Mouse (Mus musculus): ENCODE measurements around the gene Tinf2.

Tinf2 gene

DNA sequence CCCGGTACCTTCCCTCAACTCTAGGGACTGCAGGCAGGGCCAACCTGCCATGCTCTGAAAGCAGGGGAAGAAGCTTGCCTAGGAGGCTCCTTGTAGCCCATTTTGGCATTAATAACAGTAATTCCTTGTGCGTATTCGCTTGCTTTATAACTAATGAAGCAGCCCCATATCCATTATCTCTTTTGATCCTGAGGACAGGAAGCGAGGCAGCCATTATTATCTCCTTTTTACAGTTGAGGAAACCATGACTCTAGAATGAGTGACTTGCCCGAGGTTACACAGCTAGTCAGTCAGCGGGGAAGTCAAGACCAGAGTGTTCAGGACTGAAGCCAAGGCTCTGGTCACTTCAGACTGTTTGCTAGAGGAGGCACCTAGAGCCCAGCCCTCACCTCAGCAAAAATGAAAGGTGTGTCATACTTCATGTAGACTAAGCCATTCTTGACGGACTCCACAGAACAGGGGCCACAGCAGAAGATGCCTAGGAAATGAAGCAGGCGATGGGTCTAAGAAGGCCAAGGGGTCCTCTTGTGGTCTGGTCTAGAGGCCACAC, 24.5 kb upstream of the Tinf2 start:
- no peak for DNase-seq (ENCODE audit: low read depth, low spot score)

- DNase-seq (ENCODE audit: low read depth, low spot score), result no peak
These were observed 21.1 kb upstream of the Tinf2 start for GRCm38 (mm10) chr14:55702761-55703160.

GRCm38 (mm10) chr14:55701131-55701530, 19.5 kb upstream of the Tinf2 start:
- no peak for DNase-seq (ENCODE audit: low read depth, low spot score)

GRCm38 (mm10) chr14:55697226-55697625, 15.6 kb upstream of the Tinf2 start:
- no peak for DNase-seq (ENCODE audit: low read depth, low spot score)

DNA sequence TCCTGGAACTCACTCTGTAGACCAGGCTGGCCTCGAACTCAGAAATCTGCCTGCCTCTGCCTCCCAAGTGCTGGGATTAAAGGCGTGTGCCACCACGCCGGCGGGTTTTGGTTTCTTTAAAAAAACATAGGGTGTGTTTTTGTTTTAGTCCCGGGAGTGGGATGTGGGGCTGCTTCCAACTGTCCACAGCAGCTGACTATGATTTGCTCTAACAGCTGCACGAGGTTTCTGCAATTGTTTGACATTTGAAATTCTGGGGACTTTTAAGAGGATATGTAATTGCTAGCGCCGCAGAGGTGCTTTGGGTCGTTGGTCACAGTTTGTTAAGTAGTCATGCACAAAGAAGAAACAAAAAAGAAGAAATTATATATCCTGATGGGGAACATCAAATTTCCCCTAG, 7.8 kb upstream of the Tinf2 start:
- DNase-seq (ENCODE audit: low read depth, low spot score), result no peak

DNA sequence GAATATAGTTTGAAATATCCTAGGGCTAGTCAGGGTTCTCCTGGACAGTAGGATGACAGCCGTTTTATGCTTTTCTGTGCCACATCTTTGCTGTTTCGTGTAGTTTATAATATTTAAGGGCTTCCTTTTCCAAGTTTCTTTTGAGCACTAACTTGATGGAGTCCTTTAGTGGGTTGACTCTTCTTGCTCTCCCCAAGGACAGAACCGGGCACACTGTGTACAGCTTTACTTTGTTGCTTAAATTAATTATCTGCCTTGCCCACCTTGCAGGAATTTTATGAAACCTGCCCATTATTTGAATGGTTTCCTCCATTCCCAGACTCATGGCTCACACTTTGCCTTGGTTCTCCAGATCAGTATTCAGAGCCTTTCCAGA, 486 bp upstream of the Tinf2 start:
- no peak for DNase-seq (ENCODE audit: low read depth, low spot score)

DNA sequence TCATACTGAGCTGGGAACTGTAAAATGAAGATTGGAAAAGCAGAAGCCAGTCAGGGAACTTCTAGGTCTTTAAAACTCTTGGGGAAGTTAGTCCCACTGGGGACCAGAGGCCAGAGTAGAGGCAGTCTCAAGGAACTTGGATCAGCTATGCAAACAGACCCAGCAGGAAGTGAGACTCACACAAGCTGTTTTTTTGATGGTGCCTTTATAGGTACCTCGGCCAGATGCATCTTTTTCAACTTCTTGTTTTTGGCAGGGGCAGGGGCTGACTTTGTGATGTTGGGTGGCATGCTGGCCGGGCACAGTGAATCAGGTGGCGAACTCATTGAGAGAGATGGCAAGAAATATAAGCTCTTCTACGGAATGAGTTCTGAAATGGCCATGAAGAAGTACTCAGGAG, 4.0 kb downstream of the Tinf2 start:
- DNase-seq (ENCODE audit: low read depth, low spot score), result no peak

DNA sequence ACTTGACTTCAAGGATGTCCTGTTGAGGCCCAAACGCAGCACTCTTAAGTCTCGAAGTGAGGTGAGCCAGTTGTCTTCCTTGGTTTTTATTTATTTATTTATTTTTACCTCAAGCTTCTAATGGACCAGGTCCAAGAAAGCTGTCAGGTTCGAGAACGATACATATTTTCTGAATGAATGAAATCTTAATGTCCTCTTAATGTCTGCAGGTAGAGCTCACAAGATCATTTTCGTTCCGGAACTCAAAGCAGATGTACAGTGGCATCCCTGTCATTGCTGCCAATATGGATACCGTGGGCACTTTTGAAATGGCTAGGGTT, 8.9 kb downstream of the Tinf2 start:
- no peak for DNase-seq (ENCODE audit: low read depth, low spot score)

- DNase-seq (ENCODE audit: low read depth, low spot score), result peak; percentile 99
These were observed 9.5 kb downstream of the Tinf2 start, which contains the start of the genes Gmpr2 and Nedd8 for GRCm38 (mm10) chr14:55671833-55672740. Gene Gmpr2 (plus strand): TSS chr14:55671941. Gene Nedd8 (minus strand): TSS chr14:55672124.

DNA sequence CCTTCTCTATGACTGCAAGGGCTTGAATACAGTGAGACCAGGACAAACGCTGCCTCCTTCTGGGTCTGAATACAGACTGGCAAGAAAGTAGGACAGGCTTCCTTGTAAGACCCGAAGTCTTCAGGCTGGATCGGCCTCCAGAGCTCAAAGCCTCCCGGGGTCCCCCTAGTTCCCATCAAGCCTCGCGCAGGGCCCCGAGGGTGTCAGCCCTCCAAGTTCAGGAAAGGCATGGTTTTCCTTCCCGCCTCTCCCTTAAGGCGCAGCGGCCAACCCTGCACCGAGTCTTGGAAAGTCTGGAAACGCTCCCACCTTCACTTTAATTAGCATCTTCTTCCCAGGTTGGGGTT, 10.2 kb downstream of the Tinf2 start:
- DNase-seq (ENCODE audit: low read depth, low spot score), result no peak

GRCm38 (mm10) chr14:55660636-55661035, 21.0 kb downstream of the Tinf2 start:
- no peak for DNase-seq (ENCODE audit: low read depth, low spot score)

DNA sequence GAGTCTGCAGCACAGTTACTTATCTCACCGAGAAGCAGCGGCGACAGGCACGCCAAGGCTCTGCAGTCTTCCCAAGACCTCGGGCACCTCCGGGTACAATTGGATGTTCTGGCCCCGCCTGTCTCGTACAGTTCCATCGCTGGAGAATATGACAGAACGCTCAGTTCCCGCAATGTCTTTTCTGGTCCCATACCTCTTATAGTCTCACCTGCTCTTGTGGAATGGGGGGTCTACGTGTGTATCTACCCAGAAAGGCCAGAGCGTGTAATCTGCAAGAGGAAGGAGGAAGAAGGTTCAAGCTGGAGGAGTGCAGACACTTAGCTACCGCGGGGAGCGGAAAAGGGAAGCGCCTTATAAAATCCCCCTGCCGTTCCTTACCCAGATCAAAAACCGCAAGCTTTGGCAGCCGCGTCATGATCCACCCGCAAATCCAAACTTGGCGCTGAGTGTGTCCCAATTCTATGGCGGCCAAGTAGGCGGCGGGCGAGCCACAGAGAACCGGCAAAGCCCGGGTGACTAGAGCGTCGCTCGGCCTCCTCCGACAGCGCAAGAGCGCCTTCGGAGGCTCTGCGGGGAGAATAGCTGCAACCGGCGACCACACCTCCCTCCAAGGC, 21.6 kb downstream of the Tinf2 start, which contains the start of gene Mdp1:
Mdp1 (minus strand) TSS at position 549 of the 614 bp plus-strand sequence.
- DNase-seq (ENCODE audit: low read depth, low spot score), result peak; percentile 96

DNA sequence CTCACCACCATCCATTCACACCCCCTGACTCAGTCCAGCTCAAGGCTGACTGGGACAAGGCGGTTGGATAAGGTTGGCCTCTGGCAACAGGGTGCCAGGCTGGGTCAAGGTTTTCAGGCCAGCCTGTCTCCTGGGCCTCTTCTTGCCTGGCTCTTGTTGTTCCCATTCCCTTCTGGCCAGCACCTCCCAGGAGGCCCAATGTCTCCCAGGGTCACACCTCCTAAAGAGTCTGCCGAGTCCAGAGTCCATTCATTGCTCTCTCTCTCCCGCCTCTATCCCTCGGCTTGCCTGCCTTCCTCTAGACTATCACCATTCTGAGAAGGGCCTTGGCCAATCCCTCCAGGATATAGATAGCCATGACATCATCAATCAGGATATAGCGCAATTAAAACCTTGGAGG, 23.6 kb downstream of the Tinf2 start:
- no peak for DNase-seq (ENCODE audit: low read depth, low spot score)

DNA sequence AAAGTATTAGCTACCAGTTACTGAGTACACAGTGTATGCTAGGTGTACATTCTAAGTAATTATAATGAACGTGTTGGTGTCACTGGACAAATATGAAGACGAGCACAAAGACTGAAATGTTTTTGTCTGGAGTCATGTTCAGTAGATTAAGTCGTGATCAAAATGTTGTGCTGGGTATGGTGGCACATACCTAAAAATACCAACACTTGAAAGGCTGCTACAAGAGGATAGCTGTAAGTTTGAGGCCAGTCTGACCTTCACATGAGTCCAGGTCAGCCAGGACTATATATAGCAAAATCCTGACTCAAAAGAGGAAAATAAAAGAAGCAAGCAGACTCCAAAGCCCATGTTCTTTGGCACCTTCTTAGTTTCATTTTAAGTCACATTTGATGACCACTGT, 24.7 kb downstream of the Tinf2 start:
- DNase-seq (ENCODE audit: low read depth, low spot score), result no peak

- no peak for DNase-seq (ENCODE audit: low read depth, low spot score)
These were observed 30.1 kb downstream of the Tinf2 start for GRCm38 (mm10) chr14:55651528-55651927.

DNA sequence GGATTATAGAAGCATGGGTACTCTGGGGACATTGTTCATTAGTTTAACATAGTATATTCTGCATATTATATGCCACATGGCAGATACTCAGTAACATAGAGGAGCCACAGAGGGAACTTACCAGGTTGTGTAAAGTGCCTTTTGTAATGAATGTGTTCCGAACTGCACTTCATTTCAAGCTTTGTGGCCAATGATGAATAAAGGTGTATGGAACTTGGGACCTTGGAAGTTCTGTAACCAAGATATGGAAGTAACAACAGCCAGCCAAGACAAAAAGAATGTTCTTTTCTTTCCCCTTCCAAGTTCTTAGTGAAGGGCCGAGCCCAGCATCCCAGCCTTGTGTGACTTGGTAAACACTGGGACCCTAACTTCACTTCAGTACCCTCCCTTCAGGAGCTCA, 31.7 kb downstream of the Tinf2 start, which contains the start of gene Tssk4:
Tssk4 (plus strand) TSS at position 301 of the 400 bp plus-strand sequence.
- DNase-seq (ENCODE audit: low read depth, low spot score), result no peak

GRCm38 (mm10) chr14:55644261-55644888, 37.2 kb downstream of the Tinf2 start:
- DNase-seq (ENCODE audit: low read depth, low spot score), result no peak

- DNase-seq (ENCODE audit: low read depth, low spot score), result peak; percentile 92
These were observed 38.3 kb downstream of the Tinf2 start, which contains the start of gene Tm9sf1 for GRCm38 (mm10) chr14:55643060-55643907. Gene Tm9sf1 (minus strand): TSS chr14:55643806.

GRCm38 (mm10) chr14:55642679-55643059, 39.0 kb downstream of the Tinf2 start:
- DNase-seq (ENCODE audit: low read depth, low spot score), result no peak

DNA sequence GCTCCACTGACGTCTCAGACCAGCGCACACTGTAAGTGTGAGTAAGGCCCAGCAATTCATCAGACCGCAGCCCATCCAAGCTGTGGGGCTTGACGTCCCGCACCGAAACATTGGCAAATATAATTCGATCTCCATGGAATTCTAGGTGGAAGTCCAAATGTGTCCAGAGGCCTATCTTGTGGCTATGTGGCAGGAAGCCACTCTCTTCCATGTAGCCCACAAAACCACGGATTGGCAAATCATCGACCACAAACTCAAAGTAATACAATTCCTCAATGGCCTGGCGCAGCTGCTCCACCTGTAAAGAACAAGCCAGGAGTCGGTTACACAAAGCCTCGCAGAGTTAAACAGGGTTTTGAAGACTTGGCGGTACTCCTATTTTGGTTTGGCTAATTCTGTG, 40.3 kb downstream of the Tinf2 start:
- no peak for DNase-seq (ENCODE audit: low read depth, low spot score)

DNA sequence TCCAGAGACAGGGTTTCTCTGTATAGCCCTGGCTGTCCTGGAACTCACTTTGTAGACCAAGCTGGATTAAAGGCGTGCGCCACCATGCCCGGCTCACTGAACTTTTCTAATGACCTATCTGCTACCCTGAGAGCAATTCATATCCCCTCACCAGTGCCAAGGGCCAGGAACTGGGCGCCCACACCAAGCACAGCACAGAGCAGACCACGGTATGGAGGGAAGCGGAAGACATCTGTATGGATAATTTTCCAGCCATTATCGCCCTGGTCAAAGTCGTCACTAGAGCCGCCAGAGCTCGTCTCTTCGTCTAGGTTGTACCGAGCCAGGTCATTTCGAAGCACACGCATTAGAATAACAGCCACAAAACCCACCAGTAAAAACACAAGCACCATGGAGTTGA, 40.8 kb downstream of the Tinf2 start:
- no peak for DNase-seq (ENCODE audit: low read depth, low spot score)

Measured in brain, adult 2 months (tissue).